Mouse (Mus musculus): ENCODE measurements around the gene Fxyd6. TPM values are rescaled to one million over a fixed set of nuclear protein-coding genes. Genes with fewer than 3 reads are reported as not detected.

Gene Fxyd6
- polyA plus RNA-seq (2017; shearing (Covaris generic)), result not detected

DNA sequence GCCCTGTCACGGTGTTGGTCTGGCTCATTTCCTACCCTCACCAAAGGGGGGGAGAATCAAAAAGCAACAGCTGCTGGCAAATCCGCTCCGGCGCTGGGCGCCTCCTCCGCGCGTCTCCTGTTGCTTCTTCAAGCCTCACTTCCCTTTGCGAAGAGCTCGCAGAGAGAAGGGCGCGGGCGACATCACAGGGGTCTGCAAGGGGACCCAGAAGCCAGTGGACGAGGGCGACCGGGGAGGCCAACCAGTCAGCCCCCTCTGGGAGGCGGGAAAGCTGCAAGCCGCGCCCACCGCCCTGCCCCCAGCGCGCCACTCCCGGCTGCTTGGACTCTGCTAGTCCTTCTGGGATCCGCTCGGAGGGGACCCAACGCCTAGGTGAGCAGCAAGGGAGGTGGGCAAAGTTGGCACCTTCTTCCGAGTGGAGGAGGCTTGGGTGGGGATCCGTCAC lies at the start of gene Fxyd6:
TSS of gene Fxyd6 (plus strand) at position 69 of the 445 bp plus-strand sequence.

DNA sequence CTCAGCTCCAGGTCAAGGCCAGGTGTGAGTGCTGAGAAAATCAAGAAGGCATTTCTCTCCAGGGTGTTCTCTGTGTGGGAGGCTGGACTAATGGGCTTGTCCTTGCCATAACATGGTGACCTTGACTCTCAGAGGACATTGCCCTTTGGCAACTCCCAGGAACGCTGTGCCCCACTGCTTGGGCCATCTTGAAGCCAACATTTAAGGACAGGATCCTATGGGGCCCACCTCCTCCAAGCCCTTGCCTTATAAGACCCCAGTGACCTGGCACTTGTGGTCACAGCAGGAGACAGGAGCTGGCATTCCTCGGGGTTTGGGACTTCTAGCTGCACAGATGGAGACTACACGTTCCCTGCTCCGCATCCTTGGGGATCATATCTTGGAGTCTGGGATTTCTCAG lies 29.4 kb downstream of the Fxyd6 start, which contains the start of gene Fxyd2:
TSS of gene Fxyd2 (plus strand) at position 236 of the 400 bp plus-strand sequence.

DNA sequence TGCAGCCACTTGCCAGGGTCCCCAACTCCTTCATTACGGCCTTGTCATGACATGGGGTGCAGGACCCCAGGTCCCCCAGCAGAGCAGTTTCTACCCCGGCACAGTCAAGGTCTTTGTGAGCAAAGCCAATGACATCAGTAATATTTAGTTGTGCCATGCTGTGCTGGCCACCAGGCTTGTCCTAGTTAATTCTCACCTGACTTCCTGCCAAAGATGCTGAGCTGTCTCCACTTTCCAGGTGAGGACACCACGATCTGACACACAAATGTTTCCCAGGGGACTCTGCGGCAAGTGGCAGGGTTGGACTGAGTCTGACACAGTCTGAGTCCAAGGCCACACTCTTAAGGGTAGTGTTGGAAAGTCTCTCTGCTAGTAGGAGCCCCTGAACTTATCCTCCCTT lies 56.5 kb downstream of the Fxyd6 start, which contains the start of gene Dscaml1:
TSS of gene Dscaml1 (plus strand) at position 173 of the 400 bp plus-strand sequence.

Other genes with a start within 250 kb of the Fxyd6 start
- 0.14 TPM for gene Scn4b, start 231.8 kb upstream of the Fxyd6 start, polyA plus RNA-seq (2017; shearing (Covaris generic))
- 1.2 TPM for gene BC049352, start 188.2 kb upstream of the Fxyd6 start, polyA plus RNA-seq (2017; shearing (Covaris generic))
- not detected for gene Tmprss4, start 166.1 kb upstream of the Fxyd6 start, polyA plus RNA-seq (2017; shearing (Covaris generic))
- gene Il10ra, start 101.0 kb upstream of the Fxyd6 start, polyA plus RNA-seq (2017; shearing (Covaris generic)), result 65.2 TPM
- gene Tmprss13, start 51.1 kb upstream of the Fxyd6 start, polyA plus RNA-seq (2017; shearing (Covaris generic)), result 0.53 TPM
- gene Fxyd2, start 29.5 kb downstream of the Fxyd6 start, polyA plus RNA-seq (2017; shearing (Covaris generic)), result not detected
- 0.18 TPM for gene Dscaml1, start 56.4 kb downstream of the Fxyd6 start, polyA plus RNA-seq (2017; shearing (Covaris generic))